Mouse (Mus musculus) stomach, postnatal 0 days (tissue): ENCODE measurements around the gene Upk3bl.
A peak's percentile ranks its signal among the peaks of the same experiment; 100 is the strongest.

Source experiments
- CTCF ChIP-seq: IDR thresholded peaks from 2 replicates; pipeline ENCODE4 v1.5.1; 2016; ENCODE audit warnings: antibody characterized with exemption, low read depth, mild to moderate bottlenecking, moderate library complexity
- EP300 ChIP-seq: optimal IDR thresholded peaks from 2 replicates; pipeline ENCODE3; 2016; ENCODE audit warnings: antibody characterized with exemption

DNA sequence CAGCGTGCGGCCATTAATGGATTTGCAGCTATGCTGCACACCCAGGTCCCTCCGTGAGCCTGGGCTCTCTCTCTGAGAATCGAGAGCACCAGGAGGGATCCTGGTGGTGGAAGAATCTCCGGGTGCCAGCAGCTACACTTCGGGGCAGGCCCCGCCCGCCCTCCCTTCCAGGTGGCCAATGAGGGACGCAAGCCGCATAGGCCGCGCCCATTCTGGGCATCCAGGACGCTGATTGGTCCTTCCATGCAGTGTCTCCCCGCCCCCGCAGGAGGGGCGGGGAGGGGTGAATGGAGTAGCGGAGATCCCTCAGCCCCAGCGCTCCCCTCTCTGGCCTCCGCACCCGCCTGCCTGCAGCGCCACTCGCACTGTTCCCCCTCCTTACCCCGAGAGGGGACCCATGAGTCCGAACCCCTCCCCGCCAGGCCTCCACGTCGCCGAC lies 29.4 kb downstream of the Upk3bl start, which contains the start of gene Rasa4:
- TF ChIP-seq CTCF (peak; percentile 20; the same call in 1 of the 2 replicates), EP300 (no peak)
